Mouse (Mus musculus) cerebellum, adult 2 months (tissue): Measurements from ENCODE around the gene Akap12.

Experiments used
- CTCF ChIP-seq: fragments of 200-500 bp; IDR thresholded peaks from 2 replicates; pipeline ENCODE4 v1.5.1; 2011; ENCODE audit warnings: low read depth, mild to moderate bottlenecking, control low read depth, low read length, moderate library complexity, borderline replicate concordance; ENCODE audit not compliant: insufficient read depth
- POLR2A ChIP-seq: fragments of 200-500 bp; IDR thresholded peaks from 2 replicates; pipeline ENCODE4 v1.6.1; 2011; ENCODE audit warnings: low read length, control low read depth, borderline replicate concordance; ENCODE audit not compliant: insufficient read depth

- TF ChIP-seq POLR2A (no peak), CTCF (no peak)
Observed at GRCm38 (mm10) chr10:4327716-4328115, 61.5 kb downstream of the Akap12 start.
